Mouse (Mus musculus) intestine, embryonic 14.5 days (tissue): ENCODE data around the gene Poc1a. TPM values are rescaled to one million over a fixed set of nuclear protein-coding genes. Genes with fewer than 3 reads are reported as not detected.
A peak's percentile ranks its signal among the peaks of the same experiment; 100 is the strongest.

Source experiments
- ATAC-seq: fragments of 200-750 bp; cut with Nextera tagmentation; replicated peaks from 2 replicates; pipeline ENCODE4 v1.8.0; 2017; ENCODE audit warnings: low read depth, moderate number of reproducible peaks, moderate TSS enrichment, moderate library complexity; ENCODE audit not compliant: low FRiP score, low TSS enrichment
- DNase-seq: peaks from one replicate; pipeline ENCODE4 v3.0.0-alpha.2; 2018; ENCODE audit warnings: low spot score
- H3K27ac ChIP-seq: fragments of 300-500 bp; sonication (generic); 2 replicates; pipeline ENCODE4 v1.5.1; 2014; ENCODE audit warnings: low read depth, mild to moderate bottlenecking, control low read depth
- H3K27me3 ChIP-seq: fragments of 300-500 bp; sonication (generic); replicated peaks from 2 replicates; pipeline ENCODE4 v1.6.1; 2014; ENCODE audit warnings: low read length, control low read depth; ENCODE audit not compliant: control insufficient read depth, insufficient read depth
- H3K36me3 ChIP-seq: fragments of 300-500 bp; sonication (generic); 2 replicates; pipeline ENCODE4 v1.6.1; 2014; ENCODE audit warnings: low read length, control low read depth; ENCODE audit not compliant: control insufficient read depth, insufficient read depth
- H3K4me1 ChIP-seq: fragments of 300-500 bp; sonication (generic); replicated peaks from 2 replicates; pipeline ENCODE4 v1.6.1; 2014; ENCODE audit warnings: low read length, control low read depth, mixed read lengths; ENCODE audit not compliant: control insufficient read depth, insufficient read depth
- H3K4me2 ChIP-seq: fragments of 300-500 bp; sonication (generic); 2 replicates; pipeline ENCODE4 v1.6.1; 2014; ENCODE audit warnings: low read length
- H3K4me3 ChIP-seq: fragments of 300-500 bp; sonication (generic); 2 replicates; pipeline ENCODE4 v1.5.1; 2014; ENCODE audit warnings: low read depth, low read length, control low read depth, mixed read lengths
- H3K9ac ChIP-seq: fragments of 300-500 bp; sonication (generic); 2 replicates; pipeline ENCODE4 v1.6.1; 2014; ENCODE audit warnings: mild to moderate bottlenecking, low read length
- H3K9me3 ChIP-seq: fragments of 300-500 bp; sonication (generic); 2 replicates; pipeline ENCODE4 v1.6.1; 2016; ENCODE audit warnings: low read length, control low read depth; ENCODE audit not compliant: control insufficient read depth
- WGBS: fragments of 180-500 bp; shearing (Covaris S2); extraction: QIAGEN DNeasy Blood & Tissue Kit; methylation state at CpG from one replicate; pipeline ENCODE4 v1.1.7; 2014; 5-methylcytosine and 5-hydroxymethylcytosine counted together
- polyA plus RNA-seq: library from polyadenylated mRNA; unstranded; fragments of >200 nt; fragmentation: Nextera tagmentation; extraction: Ambion mirVana; gene quantifications from 2 replicates; pipeline ENCODE4 v1.2.1, GENCODE M21; 2014

The Poc1a gene
- polyA plus RNA-seq, 1 experiment from 2014 or later: 29.1 TPM

DNA sequence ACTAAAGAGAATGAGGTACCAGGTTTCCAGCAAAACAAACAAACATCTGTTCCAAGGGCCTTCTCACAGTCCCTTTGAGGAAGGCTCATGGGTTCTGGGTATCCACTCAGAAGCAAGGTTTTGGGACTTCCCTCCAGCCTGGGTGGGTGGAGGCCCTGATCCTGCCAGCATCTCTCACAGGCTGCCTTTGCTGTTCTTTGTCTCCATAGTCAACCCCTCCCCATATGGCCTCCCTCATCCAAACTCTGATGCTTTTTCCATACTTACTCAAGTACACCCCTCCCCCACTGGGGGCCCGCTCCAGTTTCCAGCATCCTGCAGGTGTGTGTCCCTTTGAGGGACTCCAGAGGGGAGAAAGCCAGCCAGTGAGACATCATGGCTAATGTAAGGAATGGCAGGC, 85.3 kb downstream of the Poc1a start:
- Histone ChIP-seq H3K4me2 (no peak overlapping the region), H3K36me3 (0 out of 2 replicates have a peak, but pooled peaks cover 6% of the 10 kb centered on the region), H3K27me3 (no peaks in the 10 kb centered on the region), H3K4me3 (no peak overlapping the region), H3K27ac (no peak overlapping the region), H3K4me1 (peaks cover 18% of the 10 kb centered on the region), H3K9me3 (no peaks in the 10 kb centered on the region), H3K9ac (no peak overlapping the region)
- ATAC-seq: no peak
- WGBS: 77% methylated on average over 1 of the region's 1 CpGs
- DNase-seq: no peak

DNA sequence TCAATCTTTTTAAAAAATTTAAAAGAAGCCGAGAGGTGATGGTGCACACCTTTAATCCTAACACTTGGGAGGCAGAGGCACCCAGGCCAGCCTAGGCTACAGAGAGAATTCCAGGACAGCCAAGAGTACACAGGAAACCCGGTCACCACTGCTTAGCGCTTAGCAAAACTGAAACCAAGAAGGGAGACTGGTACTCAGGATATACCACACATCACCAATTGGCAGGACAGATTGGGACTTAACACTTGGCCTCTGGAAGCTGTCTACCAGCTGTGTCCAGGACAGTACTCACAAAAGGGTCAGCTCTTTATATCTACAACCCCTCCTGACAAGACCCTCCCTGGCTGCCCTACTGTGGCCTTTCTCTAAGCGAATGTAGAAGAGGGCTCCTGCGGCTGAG, 86.1 kb downstream of the Poc1a start:
- Histone ChIP-seq H3K9ac (peak overlapping the region; percentile 56), H3K36me3 (0 out of 2 replicates have a peak, but pooled peaks cover 9% of the 10 kb centered on the region), H3K4me1 (peaks cover 26% of the 10 kb centered on the region), H3K4me2 (peak overlapping the region; percentile 73), H3K27me3 (no peaks in the 10 kb centered on the region), H3K27ac (peak overlapping the region; percentile 83; the same call in 1 of the 2 replicates), H3K9me3 (no peaks in the 10 kb centered on the region), H3K4me3 (peak overlapping the region; percentile 81)
- ATAC-seq: no peak
- 17% methylated on average over 5 of the region's 5 CpGs for WGBS
- DNase-seq: no peak

- under 1% methylated on average over 36 of the region's 36 CpGs for WGBS
- peaks cover 32% of the 10 kb centered on the region for H3K4me1 ChIP-seq
Observed at GRCm38 (mm10) chr9:106367592-106368111, 86.8 kb downstream of the Poc1a start.

DNA sequence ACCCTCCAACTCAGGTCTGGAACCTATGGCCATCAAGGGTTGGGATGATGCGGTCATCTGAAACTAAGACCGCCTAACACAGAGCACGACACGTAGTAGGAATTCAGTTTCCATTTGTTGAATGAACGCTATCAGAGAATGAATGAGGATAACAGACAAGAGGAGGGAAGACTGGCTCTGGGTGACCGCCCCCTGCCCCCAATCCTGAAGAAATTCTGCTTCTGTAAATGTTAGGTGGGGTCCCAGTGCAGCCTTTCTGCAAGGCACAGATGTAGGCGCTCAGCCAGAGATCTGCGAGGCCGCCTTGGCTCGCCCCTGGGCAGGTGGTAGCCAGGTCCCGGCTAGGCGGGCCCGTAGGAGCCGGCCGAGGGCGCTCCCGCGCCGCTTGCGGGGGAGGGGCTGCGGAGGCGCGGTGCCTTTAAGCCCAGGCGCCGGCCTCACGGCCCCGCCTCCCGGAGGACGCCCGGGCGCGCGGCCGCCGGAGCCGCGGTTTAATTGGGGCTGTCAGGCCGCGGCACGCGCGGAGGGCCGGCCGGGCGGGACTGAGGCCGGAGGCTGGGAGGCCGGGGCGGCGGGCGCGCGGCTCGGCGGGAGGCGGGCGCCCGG, 87.4 kb downstream of the Poc1a start, which contains the start of gene Dusp7:
TSS of gene Dusp7 (plus strand) at position 521 of the 606 bp plus-strand sequence.
- peak within 1 kb of the TSS; percentile 73 for H3K4me2 ChIP-seq
- peak; percentile 88 for DNase-seq
- H3K9me3 ChIP-seq: no peaks in the 10 kb centered on the region
- H3K4me1 ChIP-seq: peaks cover 32% of the 10 kb centered on the region
- no peaks in the 10 kb centered on the region for H3K27me3 ChIP-seq
- peak; percentile 75 for ATAC-seq
- peak within 1 kb of the TSS; percentile 83 for H3K27ac ChIP-seq
- WGBS: under 1% methylated on average over 49 of the region's 57 CpGs
- peaks cover 21% of the 10 kb centered on the region for H3K36me3 ChIP-seq
- H3K9ac ChIP-seq: peak within 1 kb of the TSS; percentile 82
- H3K4me3 ChIP-seq: peak within 1 kb of the TSS; percentile 81

More at GRCm38 (mm10) chr9:106367592-106368111, 86.8 kb downstream of the Poc1a start:
- H3K9ac ChIP-seq: peak overlapping the region; percentile 82
- H3K9me3 ChIP-seq: no peaks in the 10 kb centered on the region
- H3K27me3 ChIP-seq: no peaks in the 10 kb centered on the region
- peaks cover 15% of the 10 kb centered on the region; the same call in 1 of the 2 replicates for H3K36me3 ChIP-seq
- peak overlapping the region; percentile 81 for H3K4me3 ChIP-seq
- ATAC-seq (peak; percentile 92), DNase-seq (peak; percentile 98)
- H3K27ac ChIP-seq: peak overlapping the region; percentile 83
- peak overlapping the region; percentile 73 for H3K4me2 ChIP-seq

DNA sequence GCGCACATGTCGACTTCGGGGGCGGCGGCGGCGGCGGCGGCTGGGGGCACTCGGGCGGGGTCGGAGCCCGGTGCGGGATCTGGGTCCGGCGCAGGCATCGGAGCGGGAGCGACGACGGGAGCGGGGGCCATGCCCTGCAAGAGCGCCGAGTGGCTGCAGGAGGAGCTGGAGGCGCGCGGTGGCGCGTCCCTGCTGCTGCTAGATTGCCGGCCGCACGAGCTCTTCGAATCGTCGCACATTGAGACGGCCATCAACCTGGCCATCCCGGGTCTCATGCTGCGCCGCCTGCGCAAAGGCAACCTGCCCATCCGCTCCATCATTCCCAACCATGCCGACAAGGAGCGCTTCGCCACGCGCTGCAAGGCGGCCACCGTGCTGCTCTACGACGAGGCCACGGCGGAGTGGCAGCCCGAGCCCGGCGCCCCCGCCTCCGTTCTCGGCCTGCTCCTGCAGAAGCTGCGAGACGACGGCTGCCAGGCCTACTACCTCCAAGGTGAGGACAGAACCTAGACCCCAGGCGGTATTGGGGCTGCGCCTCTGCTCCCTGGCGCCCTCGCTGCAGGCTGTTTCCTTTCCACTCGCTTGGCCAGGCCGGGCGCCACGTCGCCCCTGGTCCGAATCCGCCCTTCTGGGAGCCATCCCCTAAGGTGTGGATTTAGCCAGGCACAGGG, 88.1 kb downstream of the Poc1a start:
- under 1% methylated on average over 68 of the region's 72 CpGs for WGBS
- peak overlapping the region; percentile 73 for H3K4me2 ChIP-seq
- H3K4me1 ChIP-seq: peaks cover 32% of the 10 kb centered on the region
- DNase-seq (peak; percentile 81), ATAC-seq (peak; percentile 21)
- H3K9ac ChIP-seq: peak overlapping the region; percentile 82
- no peaks in the 10 kb centered on the region for H3K9me3 ChIP-seq
- H3K27ac ChIP-seq: peak overlapping the region; percentile 83
- peak overlapping the region; percentile 81 for H3K4me3 ChIP-seq
- peaks cover 29% of the 10 kb centered on the region for H3K36me3 ChIP-seq
- no peaks in the 10 kb centered on the region for H3K27me3 ChIP-seq

GRCm38 (mm10) chr9:106369801-106370485, 89.1 kb downstream of the Poc1a start:
- Histone ChIP-seq H3K27ac (no peak overlapping the region), H3K27me3 (no peaks in the 10 kb centered on the region), H3K4me2 (peak overlapping the region; percentile 73), H3K36me3 (peaks cover 38% of the 10 kb centered on the region), H3K4me3 (peak overlapping the region; percentile 81), H3K9me3 (no peaks in the 10 kb centered on the region), H3K9ac (peak overlapping the region; percentile 82), H3K4me1 (peaks cover 32% of the 10 kb centered on the region)
- DNase-seq: no peak
- WGBS: 6% methylated on average over 11 of the region's 11 CpGs
- ATAC-seq: no peak

DNA sequence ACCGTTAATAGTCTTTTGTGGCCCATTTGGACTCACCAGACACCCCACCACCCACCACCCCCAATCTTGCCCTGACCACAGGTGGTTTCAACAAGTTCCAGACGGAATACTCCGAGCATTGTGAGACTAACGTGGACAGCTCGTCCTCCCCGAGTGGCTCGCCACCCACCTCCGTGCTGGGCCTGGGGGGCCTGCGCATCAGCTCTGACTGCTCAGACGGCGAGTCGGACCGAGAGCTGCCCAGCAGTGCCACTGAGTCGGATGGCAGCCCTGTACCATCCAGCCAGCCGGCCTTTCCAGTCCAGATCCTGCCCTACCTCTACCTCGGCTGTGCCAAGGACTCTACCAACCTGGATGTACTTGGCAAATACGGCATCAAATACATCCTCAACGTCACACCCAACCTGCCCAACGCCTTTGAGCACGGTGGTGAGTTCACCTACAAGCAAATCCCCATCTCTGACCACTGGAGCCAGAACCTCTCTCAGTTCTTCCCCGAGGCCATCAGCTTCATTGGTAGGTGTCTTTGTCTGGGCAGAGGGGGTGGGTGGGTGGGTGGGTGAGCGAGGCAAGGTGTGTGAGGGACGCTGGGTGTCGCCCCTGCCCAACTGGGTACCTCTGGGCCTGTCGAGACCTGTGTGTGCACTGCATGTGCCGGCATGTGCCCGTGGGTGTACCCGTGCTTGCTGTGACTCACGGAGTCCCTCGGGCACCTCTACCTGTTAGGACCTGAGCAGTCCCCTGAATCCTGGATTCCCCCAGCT, 89.9 kb downstream of the Poc1a start:
- H3K27me3 ChIP-seq: no peaks in the 10 kb centered on the region
- no peaks in the 10 kb centered on the region for H3K9me3 ChIP-seq
- ATAC-seq (no peak), DNase-seq (no peak)
- H3K4me1 ChIP-seq: peaks cover 32% of the 10 kb centered on the region
- H3K4me3 ChIP-seq: peak overlapping the region; percentile 81
- peak overlapping the region; percentile 73 for H3K4me2 ChIP-seq
- peaks cover 40% of the 10 kb centered on the region for H3K36me3 ChIP-seq
- H3K27ac ChIP-seq: no peak overlapping the region
- WGBS: 85% methylated on average over 30 of the region's 30 CpGs
- peak overlapping the region; percentile 82; the same call in 1 of the 2 replicates for H3K9ac ChIP-seq

DNA sequence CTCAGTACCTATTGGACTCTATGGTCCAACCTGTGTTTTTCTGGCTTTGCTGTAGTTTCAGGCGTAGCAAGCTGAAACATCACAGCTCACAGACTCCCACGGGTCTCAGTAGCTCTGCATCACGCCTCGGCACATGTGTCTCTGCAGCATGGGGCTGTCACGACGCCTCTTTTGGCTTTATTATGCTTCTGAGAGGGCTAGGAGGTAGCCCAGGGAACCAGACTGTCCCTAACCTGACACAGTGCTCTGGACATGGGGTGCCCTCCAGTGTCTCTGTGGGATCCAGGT, 90.5 kb downstream of the Poc1a start:
- Histone ChIP-seq H3K4me2 (peak overlapping the region; percentile 73), H3K9me3 (no peaks in the 10 kb centered on the region), H3K27me3 (no peaks in the 10 kb centered on the region), H3K27ac (no peak overlapping the region), H3K36me3 (peaks cover 40% of the 10 kb centered on the region), H3K4me1 (peaks cover 32% of the 10 kb centered on the region), H3K4me3 (no peak overlapping the region), H3K9ac (no peak overlapping the region)
- 47% methylated on average over 6 of the region's 6 CpGs for WGBS
- DNase-seq (no peak), ATAC-seq (no peak)
